Mouse (Mus musculus) gastrocnemius, adult 18-20 months (tissue): ENCODE results near the gene Tbc1d7. TPM values are rescaled to one million over a fixed set of nuclear protein-coding genes. Genes with fewer than 3 reads are reported as not detected.
A peak's percentile ranks its signal among the peaks of the same experiment; 100 is the strongest.

Source experiments
- DNase-seq: peaks from one replicate; pipeline ENCODE4 v3.0.0; 2021; ENCODE audit warnings: low spot score
- total RNA-seq, 2 experiments: library from RNA; stranded (reverse); gene quantifications; 2 replicates each; pipeline ENCODE4 v1.2.3; 2021

Gene Tbc1d7
- total RNA-seq, 2 experiments from 2014 or later: 23.4 to 26.3 TPM

DNA sequence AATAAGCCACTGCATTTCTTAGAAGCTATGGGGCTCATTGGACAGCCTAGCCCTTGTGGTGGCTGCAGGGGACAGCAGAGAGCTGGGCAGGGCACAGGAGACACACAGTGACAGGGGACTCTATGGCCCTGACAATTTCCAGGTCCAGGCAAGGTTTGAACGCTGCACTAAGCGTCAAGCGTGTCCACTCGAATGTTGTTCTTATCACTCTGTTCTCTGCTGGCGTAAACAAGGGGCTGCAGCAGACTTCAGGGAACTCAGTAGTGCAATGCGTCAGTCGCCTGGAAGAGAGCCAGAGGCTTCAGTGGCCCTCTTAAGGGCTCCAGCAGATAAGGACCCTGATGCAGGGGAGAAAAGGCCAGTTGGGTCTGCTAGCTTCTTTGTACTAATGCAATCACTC is 24.7 kb upstream of the Tbc1d7 start:
- DNase-seq: no peak

DNA sequence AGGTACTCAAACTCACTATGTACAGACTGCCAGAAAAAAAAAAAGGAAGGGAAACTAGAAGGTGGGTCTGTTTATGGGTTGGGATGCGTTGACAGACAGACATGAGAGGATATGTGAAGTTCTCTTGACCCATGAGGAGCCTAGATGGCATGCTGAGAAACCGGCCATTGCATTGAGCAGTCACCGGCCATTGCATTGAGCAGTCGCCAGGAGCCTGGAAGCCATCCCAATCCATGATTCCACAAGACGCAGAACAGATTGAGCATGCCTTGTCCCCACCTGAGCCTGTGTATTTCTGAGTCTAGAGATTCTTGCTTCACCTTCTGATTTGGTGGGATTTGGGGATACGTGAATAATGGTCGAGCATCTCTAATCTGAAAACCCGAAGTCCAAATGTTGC is 22.6 kb upstream of the Tbc1d7 start:
- no peak for DNase-seq

DNA sequence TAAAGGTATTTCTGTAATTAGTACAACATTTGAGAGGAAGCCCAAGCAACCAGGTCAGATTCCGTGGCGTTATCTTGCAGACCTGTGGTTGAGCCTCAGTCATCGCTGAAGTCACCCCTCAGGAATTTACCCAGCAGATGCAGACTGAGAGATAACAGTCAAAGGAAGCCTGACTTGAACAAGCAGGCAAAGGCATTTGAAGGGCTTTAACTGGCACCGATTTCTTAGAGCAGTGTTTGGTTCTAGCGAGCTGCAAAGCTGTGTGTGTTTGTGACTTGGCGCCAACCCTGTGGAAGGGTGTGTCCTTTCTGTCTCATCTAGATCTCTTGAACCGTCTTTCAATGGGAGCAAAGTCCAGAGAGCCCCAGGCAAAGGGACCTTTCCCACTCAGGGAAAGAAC is 22.0 kb upstream of the Tbc1d7 start:
- DNase-seq: no peak

DNA sequence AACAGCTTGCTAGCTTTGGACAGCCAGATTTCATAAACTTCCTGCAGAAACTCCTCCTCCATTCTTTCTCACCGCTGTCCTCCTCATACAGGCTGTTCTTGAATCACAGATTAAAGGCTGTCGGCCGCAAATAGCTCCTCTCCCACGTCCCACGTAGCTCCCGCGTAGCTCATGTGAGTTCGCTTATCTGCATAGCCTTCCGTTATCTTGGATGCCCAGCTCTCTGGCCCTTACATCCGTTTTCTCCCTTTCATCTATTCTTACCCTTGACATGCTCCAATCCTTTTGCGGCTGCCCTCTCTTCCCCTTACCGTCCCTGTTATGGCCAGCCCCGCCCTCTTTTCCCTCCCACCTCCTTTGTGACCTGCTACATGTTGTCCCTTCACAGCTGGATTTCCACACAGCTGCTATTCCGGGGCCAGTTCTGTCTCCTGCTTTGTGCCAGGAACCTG is 20.5 kb upstream of the Tbc1d7 start:
- DNase-seq: no peak

DNA sequence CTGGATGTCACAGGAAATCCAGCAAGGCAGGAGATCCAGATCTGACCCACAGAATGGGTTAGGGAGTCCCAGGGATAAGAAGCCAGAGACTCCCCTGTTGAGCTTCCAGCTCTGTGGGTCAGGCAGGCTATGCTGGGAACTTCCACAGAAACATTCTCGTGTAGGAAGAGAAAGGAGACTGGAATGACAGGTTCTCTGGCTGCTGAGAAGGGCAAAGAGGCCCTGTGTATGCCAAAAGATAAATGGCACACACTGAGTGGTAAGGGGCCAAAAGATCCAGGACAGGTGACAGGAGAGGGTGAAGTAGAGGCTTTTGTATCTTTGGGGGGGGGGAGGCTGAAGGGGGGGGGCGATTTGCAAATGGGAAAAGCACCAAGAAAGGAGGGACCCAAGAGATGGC is 20.0 kb upstream of the Tbc1d7 start:
- no peak for DNase-seq

DNA sequence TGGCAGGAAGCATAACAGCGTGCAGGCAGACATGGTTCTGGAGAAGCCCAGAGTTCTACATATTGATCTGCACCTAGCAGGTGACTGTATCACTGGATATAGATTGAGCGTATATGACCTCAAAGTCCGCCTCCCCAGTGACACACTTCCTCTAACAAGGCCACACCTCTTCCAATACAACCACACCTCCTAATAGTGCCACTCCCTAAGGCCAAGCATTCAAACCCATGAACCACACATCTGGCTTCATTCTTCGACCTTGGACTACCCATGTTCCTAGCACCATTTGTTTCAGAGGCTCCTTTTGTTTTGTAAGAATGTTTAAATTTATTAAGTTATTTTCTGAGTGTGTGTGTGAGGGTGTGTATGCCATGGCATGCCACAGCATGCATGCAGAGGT is 16.4 kb upstream of the Tbc1d7 start:
- no peak for DNase-seq

DNA sequence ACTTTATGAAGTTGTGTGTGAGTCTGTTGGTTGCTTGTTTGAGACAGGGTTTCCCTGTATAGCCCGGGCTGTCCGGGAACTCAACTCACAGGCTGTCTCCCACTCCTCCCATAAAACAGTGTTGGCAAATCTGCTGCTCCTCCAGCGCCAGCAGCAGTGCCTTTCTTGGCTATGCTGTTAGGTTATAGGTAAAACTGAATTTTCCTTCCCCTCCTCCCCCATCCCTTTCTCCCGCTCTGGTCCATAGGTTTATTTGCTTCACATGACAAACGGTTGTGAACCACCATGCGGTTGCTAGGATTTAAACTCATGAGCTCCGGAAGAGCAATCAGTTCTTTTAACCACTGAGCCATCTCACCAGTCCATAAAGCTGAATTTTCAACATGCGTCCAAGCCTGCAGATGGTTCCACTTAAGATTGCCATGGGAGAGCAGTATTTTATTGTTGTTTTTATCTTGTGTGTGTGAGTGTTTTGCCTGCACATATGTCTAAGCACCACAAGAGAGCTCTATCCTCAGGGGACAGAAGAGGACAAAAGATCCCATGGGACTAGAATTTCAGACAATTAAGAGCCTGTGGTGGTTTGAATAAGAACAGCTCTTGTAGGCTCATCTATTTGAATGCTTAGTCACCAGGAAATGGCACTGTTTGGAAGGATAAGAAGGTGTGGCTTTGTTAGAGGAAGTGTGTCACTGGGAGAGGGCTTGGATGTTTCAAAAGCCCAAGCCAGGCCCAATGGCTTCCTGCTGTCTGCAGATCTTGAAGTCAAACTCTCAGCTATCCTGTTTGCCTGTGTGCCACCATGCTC is 12.2 kb upstream of the Tbc1d7 start:
- DNase-seq: no peak

DNA sequence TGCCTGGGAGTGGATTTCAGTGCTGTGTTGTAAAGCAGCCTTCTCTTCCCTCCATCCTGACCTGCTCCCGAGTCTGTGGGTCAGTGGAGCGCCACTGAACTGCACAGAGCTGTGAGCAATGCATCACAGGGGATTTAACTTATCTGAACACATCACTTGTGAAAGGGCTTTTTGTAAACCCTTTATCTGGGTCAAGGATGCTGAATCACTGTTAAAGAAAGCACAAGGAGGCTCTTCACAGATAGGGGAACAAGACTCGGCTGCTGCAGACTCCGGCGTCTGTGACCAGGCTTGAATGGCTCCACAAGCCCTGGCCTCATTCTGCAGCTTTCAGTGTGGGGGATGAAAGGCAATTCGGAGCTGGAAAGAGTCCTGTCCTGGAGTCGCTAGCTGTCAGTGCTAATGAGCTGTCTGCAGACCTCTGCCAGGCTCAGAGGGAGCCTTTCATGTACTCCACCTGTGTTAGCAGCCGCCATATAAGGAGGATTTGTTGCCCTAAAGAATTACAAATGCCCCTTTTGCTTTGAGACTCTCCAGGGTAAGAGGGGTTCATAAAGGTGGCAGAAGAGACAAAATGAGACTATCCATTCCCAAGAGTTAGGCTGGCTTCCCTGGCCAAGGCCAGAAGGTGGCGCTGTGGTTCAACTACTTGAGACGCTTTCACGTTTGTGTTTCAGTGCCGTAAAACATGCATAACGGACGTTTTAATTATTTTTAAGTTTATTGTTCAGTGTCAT is 11.3 kb upstream of the Tbc1d7 start:
- DNase-seq: peak; percentile 74

DNA sequence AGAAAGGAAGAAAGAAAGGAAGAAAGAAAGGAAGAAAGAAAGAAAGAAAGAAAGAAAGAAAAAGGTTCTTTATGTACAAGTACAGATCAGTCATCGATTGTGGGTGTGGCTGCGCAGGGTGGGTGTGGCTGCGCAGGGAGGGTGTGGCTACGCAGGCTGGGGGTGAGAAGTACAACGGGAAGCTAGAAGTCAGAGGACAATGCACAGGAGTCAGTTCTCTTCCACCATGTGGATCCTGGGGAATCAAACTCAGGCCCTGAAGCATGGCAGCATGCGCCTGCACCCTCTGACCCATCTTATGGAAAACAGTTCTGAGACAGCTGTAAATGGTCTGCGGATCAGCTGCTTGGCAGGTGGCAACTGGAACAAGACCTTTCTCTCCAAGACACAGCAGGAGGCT is 9.8 kb upstream of the Tbc1d7 start:
- no peak for DNase-seq

DNA sequence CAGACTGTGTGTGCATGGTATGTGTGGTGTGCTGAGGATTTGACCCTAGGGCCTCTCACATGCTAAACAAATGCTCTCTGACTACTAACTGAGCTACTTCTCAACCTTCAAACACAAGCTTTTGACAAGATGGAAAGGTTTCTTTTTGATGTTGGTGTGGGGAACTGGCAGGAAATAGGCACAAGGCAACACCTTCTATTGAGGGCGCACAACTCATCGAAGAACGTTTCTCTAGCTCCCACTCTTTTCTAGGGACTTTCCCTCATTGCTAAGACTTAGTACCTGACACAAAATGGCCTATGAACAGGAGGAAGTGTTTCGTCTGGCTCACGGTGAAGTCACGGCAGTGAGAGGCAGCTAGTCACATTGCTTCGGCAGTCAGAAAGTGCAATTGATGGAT is 6.0 kb upstream of the Tbc1d7 start:
- no peak for DNase-seq

DNA sequence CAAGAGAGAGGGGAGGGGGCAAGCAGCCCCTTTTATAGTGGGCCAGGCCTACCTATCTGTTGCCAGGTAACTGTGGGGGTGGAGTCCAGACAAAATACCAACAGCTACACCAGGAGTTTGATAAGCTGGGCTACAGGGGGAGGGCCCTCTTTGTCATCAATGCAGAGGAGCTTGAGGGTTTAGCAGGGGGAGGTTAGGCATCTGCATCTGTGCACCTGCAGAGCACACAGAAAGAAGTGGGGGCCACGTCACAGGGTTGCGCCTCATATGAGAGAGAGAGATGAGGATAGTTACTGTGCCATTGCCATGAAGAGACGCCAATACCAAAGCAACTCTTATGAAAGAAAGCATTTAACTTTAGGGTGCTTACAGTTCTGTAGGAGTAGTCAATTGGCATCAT is 5.4 kb upstream of the Tbc1d7 start:
- no peak for DNase-seq

DNA sequence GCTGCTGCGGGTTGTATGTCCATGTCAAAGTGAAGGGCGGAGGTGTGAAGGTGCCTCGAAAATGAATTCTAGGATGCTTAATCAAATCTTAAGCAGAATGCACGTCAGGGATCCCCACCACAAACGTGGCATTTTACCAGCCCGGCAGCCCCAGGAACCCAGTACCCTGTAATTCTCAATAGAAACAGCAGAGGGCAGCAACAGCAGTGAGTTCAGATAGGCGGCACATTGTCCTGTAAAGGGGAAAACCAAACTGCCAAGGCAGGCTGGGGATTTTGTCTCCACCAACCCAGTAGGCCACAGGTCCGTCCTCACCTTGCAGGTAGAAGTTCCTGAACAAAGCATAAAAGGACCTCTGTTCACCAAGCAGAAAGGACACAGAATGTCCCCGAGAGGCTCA is 2.0 kb upstream of the Tbc1d7 start:
- DNase-seq: peak; percentile 74

DNA sequence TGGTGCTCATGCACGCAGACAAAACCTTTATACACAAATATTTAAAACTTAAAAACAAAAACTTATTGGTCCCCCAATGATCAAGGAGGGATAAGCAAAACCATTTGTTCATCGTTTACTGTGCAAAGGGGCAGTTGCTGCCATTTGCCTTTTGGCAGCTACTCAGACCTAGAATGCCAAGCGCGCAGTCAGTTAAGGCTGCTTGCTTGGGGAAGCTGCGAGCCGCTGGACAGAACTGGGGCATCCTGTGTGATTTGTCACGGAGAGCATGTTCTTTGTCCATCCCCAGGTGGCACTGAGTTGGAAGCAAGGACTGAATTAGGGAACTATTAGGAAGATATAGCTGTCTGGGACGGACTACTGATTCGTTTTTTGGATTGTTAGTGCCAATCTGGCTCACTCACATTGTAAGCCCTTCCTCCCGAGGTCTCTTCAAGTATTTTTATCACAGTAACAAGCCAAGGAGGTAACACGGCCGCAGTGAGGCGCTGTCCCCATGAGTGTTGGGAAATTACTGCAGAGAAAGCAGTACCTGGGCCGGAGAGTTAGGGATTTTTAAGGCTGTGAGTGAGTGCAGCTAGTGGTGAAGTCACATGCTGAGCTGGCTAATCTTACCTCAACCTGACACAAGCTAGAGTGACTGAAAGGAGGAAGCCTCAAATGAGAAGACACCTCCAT is 874 bp upstream of the Tbc1d7 start:
- no peak for DNase-seq

DNA sequence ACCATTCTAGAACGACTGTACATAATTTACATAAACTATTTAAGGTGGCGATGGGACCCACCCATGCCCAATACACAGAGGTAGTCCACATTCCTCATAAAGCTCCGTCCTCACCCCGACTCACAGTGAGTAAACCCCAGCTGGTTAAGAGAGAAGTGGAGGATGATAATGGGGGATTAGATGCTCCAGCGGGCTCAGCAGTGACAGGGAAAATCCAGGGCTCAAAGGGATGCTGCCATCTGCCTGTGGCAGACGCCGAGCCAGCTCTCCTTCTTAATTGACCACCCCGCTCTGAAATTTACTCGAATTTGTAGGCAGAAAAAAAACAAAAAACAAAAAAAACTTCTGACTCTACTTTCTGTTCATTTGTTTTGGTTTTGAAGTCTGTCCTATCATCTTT is 3.6 kb downstream of the Tbc1d7 start:
- no peak for DNase-seq

DNA sequence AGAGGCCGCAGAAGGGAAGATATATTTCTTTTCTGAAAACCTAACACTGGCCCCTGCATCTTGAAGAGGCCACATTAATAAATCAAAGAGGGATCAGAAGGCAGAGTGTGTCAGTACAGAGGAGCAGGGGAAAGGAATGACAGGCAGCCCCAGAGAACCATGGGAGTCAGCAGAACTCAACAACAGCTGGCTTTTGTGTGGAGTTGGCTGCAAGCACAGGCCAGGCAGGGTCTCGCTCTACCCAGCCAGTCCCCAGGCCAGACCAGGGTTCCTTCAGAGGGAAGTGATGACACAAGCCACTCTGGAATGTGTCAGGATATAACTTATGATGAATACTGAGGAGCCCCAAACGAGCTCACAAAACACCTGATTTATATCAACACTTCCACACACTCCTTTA is 11.9 kb downstream of the Tbc1d7 start:
- no peak for DNase-seq

DNA sequence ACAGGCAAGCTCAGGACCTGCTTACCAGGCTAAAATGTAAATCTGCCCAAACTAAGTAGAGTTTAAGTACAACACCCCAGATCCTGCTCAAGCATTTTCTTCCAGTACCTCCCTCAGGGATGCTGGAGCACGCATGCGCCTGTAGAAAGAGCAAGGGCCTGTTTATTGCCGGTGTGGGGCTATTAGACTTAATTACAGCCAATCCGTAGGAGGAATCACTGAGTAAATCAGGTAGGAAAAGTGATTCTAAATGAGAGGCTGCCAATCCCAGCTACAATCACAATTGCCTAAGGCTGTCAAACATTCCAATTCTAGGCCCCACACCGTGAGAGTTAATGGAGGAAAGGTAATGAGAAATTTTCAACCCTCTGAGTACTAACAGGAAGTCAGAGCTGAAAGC is 13.0 kb downstream of the Tbc1d7 start:
- no peak for DNase-seq

DNA sequence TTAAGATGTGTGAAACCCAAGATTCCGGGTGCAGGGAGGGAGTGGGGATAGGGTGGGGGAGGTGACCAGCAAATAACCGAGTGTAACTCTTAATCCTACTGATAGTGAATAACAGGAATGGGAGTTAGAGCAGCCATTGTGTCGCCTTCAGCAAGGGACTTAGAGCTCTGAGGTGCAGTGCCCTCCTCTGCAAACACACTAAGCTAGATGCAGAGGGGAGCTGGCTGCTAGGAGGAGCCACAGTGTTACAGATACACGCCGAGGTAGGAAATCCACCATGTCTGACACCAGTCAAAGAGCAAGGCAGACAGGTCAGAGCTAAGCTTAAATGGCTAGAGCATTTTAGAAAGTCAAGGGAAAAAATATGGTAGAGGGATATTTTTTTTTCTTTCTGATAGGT is 13.9 kb downstream of the Tbc1d7 start:
- DNase-seq: no peak

DNA sequence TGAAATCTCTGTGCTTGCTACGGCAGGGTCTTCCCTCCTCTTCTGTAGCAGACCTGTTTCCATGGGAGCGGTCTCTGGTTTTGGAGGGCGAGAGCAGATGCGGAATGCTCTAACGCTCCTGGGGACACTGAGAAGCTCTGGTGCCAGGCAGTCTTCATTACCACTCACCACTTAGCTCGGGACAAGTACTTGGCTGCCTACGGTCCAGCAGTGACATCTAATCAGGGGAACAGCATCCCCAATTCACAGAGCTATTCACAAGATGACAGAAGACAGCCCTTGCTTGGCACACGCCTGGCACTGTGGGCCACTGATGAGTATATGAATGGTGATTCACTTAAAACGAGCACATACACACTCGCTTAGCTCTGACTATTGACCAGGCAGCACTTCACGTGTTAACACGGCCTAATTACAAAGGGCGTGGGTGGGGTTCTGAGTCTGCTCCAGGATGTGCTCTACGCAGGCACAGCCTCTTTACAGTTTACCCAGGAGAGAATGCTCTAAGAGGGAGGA is 19.2 kb downstream of the Tbc1d7 start:
- DNase-seq: no peak

DNA sequence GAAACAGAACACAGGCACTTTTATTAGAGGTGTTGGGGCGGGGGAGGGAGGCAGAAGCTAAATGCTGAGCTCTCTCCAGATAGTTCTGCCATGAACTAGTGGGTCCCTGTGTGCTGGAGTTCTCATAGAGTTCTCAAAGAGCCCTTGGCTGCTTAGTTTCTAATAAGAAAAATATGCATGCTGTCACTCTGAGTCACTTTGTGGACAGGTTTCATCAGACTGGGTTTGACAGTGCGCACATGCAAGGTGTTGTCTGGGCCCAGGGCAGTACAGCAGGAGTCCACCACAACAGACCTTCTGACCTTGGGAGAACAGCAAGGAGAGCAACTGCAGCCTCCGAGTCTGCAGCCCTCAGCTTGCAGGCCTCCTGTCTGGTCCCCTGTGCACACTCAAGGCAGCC is 21.6 kb downstream of the Tbc1d7 start:
- no peak for DNase-seq

DNA sequence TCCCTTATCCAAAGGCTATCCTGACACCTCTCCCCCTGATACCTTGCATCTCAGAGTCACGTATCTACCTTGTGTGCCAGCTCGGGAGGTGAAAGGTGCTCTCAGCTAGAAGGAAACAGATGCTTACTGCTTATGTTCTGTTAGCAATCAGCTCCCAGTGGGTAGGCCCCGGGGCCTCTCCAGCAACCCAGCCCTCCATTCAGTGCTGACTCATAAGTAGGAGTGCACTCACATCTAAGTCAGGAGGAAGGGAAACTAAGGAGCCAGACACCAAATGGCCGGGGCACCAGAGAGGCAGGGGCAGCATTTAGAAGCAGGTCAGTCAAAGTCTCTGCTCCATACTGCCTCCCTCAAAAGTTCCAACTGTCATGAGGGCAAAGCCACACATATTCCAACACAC is 22.6 kb downstream of the Tbc1d7 start:
- DNase-seq: no peak

DNA sequence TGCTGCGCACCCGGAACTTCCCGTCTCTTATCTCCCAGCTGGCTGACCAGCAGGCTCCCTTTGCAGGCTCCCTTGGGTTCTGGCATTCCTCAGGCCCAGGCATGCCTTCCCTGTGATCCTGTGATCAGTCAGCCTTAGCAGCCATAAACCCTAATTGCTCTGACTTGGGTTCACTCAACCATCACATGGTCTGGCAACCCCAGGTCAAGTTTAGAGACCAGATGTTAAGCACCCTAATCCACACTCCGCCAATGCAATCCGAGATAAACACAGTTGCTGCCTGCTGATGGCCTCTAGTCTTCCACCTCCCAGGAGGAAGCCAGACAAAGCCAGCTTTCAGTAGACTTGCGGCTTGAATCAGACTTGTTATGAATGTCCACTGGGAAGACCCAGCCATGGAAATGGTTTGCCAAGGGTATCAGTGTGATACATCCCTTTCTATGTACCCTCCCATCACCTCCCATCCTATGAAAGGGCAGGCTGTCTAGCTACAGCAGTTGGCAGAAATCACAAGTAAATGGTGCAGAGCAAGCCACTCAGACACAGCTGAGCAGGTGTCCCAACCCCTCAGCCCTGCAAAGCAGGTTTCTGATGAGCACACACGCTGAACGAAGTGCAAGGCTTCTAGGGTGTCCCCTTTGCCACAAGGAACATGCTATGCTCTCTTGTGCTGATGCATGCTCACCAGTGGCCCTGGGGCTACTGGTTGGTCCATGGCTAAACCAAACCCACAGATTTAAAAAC is 24.6 kb downstream of the Tbc1d7 start:
- DNase-seq: no peak
